Mouse (Mus musculus) spleen, embryonic (tissue): Measurements from ENCODE around the gene Arhgap6.

Experiments
- CTCF ChIA-PET: fragments of 350-600 bp; sonication (Branson Sonifier 250); formaldehyde crosslinking; loops from one replicate; lab custom pipeline; 2022; lab: Charles Lee

The Arhgap6 gene

GRCm38 (mm10) chrX:169303945-169304344 lies 509.0 kb downstream of the Arhgap6 start:
- CTCF ChIA-PET = no interaction called here

GRCm38 (mm10) chrX:169308559-169308958 lies 513.7 kb downstream of the Arhgap6 start:
- CTCF ChIA-PET = no interaction called here

GRCm38 (mm10) chrX:169319066-169319760 lies 524.3 kb downstream of the Arhgap6 start:
- CTCF ChIA-PET = no interaction called here

GRCm38 (mm10) chrX:169319945-169320667 lies 525.2 kb downstream of the Arhgap6 start, which contains the start of gene Hccs:
Hccs (minus strand) TSS chrX:169320372.
- CTCF ChIA-PET = interaction anchor here (0.6 kb wide), 1 partner anchor 659 kb away, joined by 4 read pairs; no protein-coding TSS in a partner anchor

GRCm38 (mm10) chrX:169320668-169321005 lies 525.7 kb downstream of the Arhgap6 start:
- CTCF ChIA-PET = interaction anchor here (0.6 kb wide), 1 partner anchor 658 kb away, joined by 4 read pairs; no protein-coding TSS in a partner anchor

- CTCF ChIA-PET = no interaction called here
These were observed 531.2 kb downstream of the Arhgap6 start for GRCm38 (mm10) chrX:169325929-169326595.

- CTCF ChIA-PET = no interaction called here
These were observed 537.4 kb downstream of the Arhgap6 start for GRCm38 (mm10) chrX:169332264-169332663.

- CTCF ChIA-PET = no interaction called here
These were observed 542.7 kb downstream of the Arhgap6 start for GRCm38 (mm10) chrX:169337559-169337958.

GRCm38 (mm10) chrX:169338213-169338612 lies 543.3 kb downstream of the Arhgap6 start:
- CTCF ChIA-PET = no interaction called here
